Mouse (Mus musculus): ENCODE results near the gene Vps37c.

Gene Vps37c

GRCm38 (mm10) chr19:10688537-10689352 lies at the start of gene Vps37c:
TSS of gene Vps37c (plus strand) at chr19:10688735.
- peak; percentile 89 for DNase-seq (ENCODE audit: low spot score)

GRCm38 (mm10) chr19:10640080-10640479 lies 48.5 kb upstream of the Vps37c start:
- no peak for DNase-seq (ENCODE audit: low spot score)

DNA sequence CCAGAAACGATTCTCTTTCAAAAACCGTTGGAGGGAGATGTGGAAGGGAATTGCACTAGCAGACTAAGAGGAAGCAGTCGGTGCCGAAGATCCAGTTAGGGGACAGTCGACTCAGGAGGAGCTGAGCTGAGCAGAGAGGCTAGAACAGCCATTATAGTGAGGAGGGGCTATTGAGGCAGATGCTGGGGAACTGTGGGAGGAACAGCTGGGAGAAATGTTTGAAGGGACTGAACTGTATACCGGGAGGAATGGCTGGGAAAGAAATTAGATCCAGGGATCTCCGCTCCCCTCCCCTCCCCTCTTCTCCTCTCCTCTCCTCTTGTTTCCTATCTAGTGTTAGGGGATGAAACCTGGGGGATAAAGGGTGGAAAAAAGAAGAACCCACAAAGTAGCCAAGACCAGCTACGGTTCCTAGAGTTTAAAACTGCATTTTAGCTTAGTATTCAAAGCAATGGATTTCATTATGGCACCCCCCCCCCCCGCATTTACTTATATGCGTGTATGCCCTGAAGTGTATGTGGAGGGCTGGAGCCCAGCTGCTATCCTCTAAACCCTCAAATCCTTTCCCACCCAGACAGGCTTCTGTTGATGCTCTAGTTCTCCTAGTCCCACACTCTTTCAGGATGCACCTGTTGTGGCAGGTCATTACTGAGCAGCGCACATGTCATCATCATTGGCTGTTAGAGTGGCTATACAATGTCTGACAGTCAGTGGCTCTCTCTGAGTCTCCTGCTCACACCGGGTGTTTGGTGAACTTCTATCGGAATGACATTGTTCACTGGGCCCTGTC lies 47.8 kb upstream of the Vps37c start:
- DNase-seq (ENCODE audit: low spot score) = no peak

DNA sequence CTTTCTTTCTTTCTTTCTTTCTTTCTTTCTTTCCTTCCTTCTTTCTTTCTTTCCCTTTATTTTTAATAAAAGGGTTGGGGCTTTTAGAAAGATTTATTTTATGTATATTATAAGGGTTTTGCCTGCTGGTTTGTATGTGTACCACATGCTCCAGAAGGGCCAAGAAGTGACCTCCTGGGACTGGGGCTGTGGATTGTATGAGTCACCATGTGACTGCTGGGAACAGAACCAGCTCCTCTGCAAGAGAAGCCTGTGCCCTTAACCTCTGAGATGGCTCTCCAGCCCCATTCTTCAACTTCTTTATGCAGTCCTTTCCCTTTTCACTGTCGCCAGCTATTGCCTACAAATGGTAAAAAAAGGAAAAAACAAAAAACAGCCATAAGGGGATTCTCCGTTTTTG lies 42.9 kb upstream of the Vps37c start:
- no peak for DNase-seq (ENCODE audit: low spot score)

DNA sequence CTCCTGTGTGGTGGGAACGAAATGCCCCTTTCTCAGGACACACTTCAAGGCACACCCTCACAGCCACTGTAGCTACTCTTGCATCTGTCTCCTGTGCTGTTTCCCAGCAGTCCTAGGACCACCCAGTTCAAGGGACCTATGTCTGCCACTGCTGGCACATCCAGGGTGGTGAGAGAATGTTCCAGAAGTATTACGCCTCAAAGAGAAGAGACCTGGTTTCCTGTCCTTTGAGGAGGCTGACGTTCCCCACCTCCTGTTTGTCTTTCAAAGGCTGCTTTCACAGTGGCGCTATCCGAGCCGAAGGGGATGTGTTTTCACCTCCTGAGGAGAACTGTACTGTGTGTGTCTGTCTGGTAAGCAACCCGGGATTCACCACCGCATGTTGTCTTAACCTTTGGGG lies 40.4 kb upstream of the Vps37c start:
- DNase-seq (ENCODE audit: low spot score) = no peak

- no peak for DNase-seq (ENCODE audit: low spot score)
Observed at GRCm38 (mm10) chr19:10656058-10656457, 32.5 kb upstream of the Vps37c start.

- DNase-seq (ENCODE audit: low spot score) = no peak
Observed at GRCm38 (mm10) chr19:10657742-10658141, 30.8 kb upstream of the Vps37c start.

DNA sequence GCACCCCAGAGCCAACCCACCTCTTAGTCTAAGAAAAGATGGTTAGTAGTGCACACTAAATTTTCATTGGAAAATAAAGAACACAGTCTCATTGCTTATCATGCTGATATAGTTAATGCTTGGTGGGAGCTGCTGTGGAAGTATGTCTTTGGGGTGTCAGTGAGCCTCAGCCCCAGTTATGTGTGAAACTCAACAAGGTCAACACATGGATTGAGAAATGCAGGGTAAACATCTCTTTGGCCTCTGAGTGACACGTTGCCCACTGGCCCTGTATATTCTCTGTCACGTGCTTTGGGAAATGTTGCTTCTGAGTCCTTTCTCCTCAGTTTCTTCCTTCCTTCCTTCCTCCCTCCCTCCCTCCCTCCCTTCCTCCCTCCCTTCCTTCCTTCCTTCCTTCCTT lies 30.1 kb upstream of the Vps37c start:
- no peak for DNase-seq (ENCODE audit: low spot score)

GRCm38 (mm10) chr19:10661373-10661772 lies 27.2 kb upstream of the Vps37c start:
- no peak for DNase-seq (ENCODE audit: low spot score)

DNA sequence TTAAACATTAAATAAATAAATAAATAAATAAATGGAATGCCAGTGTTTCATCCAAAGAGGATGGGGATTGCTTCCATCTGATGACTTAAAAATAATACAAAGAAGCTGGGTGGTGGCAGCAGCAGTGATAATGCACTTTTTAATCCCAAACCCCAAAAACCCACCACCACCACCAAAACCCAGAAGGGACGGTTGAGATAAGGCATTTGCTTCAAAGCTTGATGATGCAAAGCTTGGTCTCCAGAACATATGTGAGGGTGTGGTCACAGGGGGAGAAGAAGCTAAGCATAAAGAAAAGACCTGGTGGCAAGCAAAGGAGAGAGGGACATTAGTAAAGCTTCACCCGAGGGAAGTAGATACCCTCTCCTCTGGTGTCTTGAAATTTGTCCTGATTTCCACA lies 26.6 kb upstream of the Vps37c start:
- no peak for DNase-seq (ENCODE audit: low spot score)

- no peak for DNase-seq (ENCODE audit: low spot score)
Observed at GRCm38 (mm10) chr19:10662665-10663064, 25.9 kb upstream of the Vps37c start.

DNA sequence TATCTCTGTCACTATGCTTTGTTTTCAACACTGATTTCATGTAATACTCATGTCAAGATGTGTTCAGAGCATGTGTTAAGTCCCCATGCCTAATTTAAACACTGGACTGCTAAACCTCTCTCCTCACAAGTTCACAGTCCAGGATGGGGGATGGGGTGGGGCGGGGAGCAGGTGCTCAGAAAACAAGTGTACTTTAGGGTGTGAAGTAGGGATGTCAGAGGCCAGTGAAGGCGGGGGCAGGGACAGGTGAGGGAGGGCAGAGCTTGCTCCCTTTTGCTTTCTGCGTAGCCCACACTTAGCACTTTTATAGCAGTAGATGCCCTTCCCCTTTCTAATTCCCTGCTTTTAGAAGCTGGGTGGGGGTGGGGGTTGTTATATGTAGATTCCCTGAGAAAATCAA lies 23.4 kb upstream of the Vps37c start:
- DNase-seq (ENCODE audit: low spot score) = no peak

DNA sequence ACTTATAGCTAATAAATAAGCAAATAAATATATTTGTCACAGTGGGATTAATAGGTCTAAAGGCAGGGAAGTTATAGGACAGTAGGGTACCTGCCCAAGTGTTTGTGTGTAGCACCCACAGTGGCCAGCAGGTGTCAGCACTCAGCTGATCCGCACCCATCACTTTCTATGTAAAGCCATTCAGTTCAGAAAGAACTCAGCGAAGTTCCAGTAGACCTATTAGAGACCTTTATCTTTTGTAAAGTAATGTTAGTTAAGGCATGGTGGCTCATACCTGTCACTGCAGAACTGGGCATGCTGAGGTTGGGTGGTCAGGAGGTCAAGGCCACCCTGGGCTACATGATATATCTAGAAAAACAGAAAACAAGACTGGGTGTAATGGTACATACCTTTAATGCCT lies 23.0 kb upstream of the Vps37c start:
- DNase-seq (ENCODE audit: low spot score) = peak; percentile 45

DNA sequence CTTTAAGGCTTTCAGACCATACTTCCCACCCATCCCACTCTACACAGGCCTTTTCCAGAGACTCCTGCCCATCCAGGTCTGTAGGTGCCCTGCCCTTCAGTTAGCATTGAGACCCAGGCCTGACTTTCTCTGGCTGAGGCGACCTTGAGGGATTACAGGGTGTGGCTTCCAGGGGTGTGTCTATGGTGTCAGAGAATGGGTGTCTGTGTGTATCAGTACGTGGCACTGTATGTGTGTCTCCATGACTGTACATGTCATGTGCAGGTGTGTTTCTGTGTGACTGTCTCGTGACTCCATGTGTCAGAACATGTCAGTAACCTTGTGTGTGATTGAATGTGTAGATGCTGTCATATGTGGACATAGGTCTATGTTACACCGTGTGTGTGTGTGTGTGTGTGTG lies 17.2 kb upstream of the Vps37c start:
- no peak for DNase-seq (ENCODE audit: low spot score)

DNA sequence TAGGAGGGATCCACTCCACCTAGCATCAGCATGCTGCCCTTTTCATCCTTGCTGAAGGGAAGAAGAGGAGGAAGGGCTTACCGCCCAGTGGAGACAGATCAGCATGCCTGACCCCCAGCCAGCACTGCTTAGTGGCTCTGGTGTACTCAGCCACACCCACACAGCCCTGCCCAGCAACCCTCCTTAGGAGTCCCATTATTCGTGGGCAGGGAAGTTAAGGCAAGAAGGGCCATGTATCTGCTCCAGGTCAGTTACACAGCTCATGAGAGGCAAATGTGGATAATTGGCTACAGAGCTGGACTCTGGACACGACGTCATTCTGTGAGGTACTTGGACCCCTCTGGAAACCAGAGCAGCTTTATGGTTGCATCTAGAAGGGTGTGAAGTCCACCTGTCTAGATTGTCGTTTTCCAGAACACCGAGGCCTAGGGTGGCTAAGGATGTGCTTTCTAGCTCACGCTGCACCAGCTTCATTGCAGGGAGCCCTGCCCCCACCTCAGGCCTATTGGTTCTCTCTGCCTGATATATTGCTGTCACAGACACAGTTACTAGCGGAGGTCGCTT lies 16.6 kb upstream of the Vps37c start:
- DNase-seq (ENCODE audit: low spot score) = no peak

- DNase-seq (ENCODE audit: low spot score) = no peak
Observed at GRCm38 (mm10) chr19:10673275-10673674, 15.3 kb upstream of the Vps37c start.

DNA sequence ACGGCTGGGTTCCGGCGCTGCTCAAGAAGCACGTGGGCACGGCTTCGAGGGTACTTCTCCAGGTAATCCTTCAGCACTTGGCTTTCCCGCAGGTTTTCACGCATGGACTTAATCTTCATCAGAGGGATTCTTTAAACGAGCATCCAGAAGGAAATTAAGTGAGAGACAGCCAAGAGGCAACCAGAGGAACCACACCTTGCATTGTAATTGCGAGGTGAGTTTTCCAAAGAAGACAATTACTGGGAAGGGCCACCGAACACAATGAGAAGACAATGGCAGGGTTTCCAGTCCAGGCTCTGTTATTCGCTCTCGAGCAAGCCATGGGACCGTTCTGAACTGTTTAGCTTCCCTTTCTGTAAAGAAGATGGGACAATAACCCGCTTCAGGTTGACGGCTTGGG lies 11.9 kb upstream of the Vps37c start:
- DNase-seq (ENCODE audit: low spot score) = no peak

- peak; percentile 84 for DNase-seq (ENCODE audit: low spot score)
Observed at GRCm38 (mm10) chr19:10677915-10678771, 10.4 kb upstream of the Vps37c start, which contains the start of gene Pga5. TSS of gene Pga5 (minus strand) at chr19:10678071.

DNA sequence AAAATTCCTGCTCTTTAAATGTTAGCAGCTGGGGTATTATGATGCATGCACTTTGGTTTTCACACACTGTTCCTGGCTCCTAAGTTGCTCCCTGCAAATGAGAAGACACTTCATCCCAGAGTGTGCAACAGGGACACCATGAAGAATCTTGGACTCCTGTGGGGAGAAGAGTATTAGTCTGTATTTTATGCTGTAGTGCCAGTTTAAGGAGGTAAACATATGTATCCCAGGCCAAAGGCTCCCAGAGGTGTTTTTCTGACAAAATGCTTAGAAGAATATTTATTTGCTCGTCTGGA lies 9.8 kb upstream of the Vps37c start:
- no peak for DNase-seq (ENCODE audit: low spot score)

DNA sequence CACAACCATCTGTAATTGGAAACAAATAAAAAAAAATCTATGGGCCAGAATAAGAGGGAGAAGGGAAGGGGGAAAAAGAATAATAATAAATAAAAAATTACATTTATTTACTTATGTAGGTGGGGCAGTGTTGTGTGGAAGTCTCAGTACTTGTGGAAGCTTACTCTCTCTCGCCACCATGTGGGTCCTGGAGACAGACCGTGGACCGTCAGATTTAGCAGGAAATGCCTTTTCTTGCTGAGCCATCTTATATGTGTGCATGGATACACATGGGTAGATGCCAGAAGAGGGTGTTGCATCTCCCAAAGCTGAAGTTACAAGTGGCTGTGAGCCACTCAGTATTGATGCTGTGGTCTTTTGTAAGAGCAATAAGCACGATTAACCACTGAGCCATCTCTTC lies 7.0 kb upstream of the Vps37c start:
- no peak for DNase-seq (ENCODE audit: low spot score)

GRCm38 (mm10) chr19:10685081-10685480 lies 3.5 kb upstream of the Vps37c start:
- DNase-seq (ENCODE audit: low spot score) = no peak

DNA sequence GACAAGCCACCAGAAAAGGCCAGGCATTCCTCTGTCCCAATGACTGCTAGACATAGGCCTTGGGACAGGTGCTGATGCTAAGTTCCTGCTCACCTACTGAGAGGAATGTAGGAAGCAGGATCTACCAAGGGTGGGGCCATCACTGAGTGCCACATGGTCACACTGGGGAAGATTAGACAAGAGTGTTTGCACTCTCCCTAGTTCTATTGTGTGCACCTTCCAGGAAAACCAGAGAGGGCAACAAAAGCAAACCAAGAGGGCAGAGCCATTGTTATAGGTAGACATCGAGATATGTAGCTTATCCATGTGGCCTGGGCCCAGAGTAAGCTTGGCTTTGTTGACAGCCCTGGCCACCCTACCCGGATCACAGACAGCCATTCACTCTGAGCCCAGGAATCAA lies 2.8 kb upstream of the Vps37c start:
- no peak for DNase-seq (ENCODE audit: low spot score)
